Mouse (Mus musculus) heart, embryonic 12.5 days (tissue): ENCODE results near the gene Narf. TPM values are rescaled to one million over a fixed set of nuclear protein-coding genes. Genes with fewer than 3 reads are reported as not detected.

ENCODE experiments used
- ATAC-seq: fragments of 200-750 bp; cut with Nextera tagmentation; 2 replicates; pipeline ENCODE4 v1.8.0; 2017; ENCODE audit warnings: moderate TSS enrichment, moderate library complexity; ENCODE audit not compliant: insufficient number of reproducible peaks, low FRiP score
- H3K27ac ChIP-seq: fragments of 300-500 bp; sonication (generic); 2 replicates; pipeline ENCODE4 v1.5.1; 2016; ENCODE audit warnings: mild to moderate bottlenecking, moderate library complexity; ENCODE audit not compliant: poor library complexity, severe bottlenecking
- H3K27me3 ChIP-seq: fragments of 300-500 bp; sonication (generic); replicated peaks from 2 replicates; pipeline ENCODE4 v1.6.1; 2016; ENCODE audit warnings: mild to moderate bottlenecking, moderate library complexity
- H3K36me3 ChIP-seq: fragments of 300-500 bp; sonication (generic); 2 replicates; pipeline ENCODE4 v1.6.1; 2016; ENCODE audit warnings: mild to moderate bottlenecking, moderate library complexity
- H3K4me1 ChIP-seq: fragments of 300-500 bp; sonication (generic); replicated peaks from 2 replicates; pipeline ENCODE4 v1.6.1; 2016; ENCODE audit warnings: mild to moderate bottlenecking
- H3K4me2 ChIP-seq: fragments of 300-500 bp; sonication (generic); 2 replicates; pipeline ENCODE4 v1.6.1; 2016; ENCODE audit warnings: mild to moderate bottlenecking, moderate library complexity
- H3K4me3 ChIP-seq: fragments of 300-500 bp; sonication (generic); 2 replicates; pipeline ENCODE4 v1.5.1; 2016; ENCODE audit warnings: mild to moderate bottlenecking
- H3K9ac ChIP-seq: fragments of 300-500 bp; sonication (generic); 2 replicates; pipeline ENCODE4 v1.6.1; 2016; ENCODE audit warnings: mild to moderate bottlenecking, moderate library complexity
- H3K9me3 ChIP-seq: fragments of 300-500 bp; sonication (generic); replicated peaks from 2 replicates; pipeline ENCODE4 v1.6.1; 2016; ENCODE audit warnings: mild to moderate bottlenecking, moderate library complexity
- WGBS: fragments of 180-500 bp; shearing (Covaris S2); methylation state at CpG from one replicate; pipeline ENCODE4 v1.1.7; 2016; 5-methylcytosine and 5-hydroxymethylcytosine counted together
- polyA plus RNA-seq: library from polyadenylated mRNA; unstranded; fragments of >200 nt; fragmentation: Nextera tagmentation; extraction: Ambion mirVana; gene quantifications from 2 replicates; pipeline ENCODE4 v1.2.1, GENCODE M21; 2016

The Narf gene
- polyA plus RNA-seq, 1 experiment from 2014 or later: 56.8 TPM

- WGBS: 90% methylated on average over 9 of the region's 9 CpGs
- H3K4me2 ChIP-seq: no peak overlapping the region
- H3K9ac ChIP-seq: no peak overlapping the region
- H3K27me3 ChIP-seq: no peaks in the 10 kb centered on the region
- no peak overlapping the region for H3K27ac ChIP-seq
- no peaks in the 10 kb centered on the region for H3K9me3 ChIP-seq
- no peaks in the 10 kb centered on the region for H3K4me1 ChIP-seq
- H3K4me3 ChIP-seq: no peak overlapping the region
- no peak for ATAC-seq
- peaks cover 93% of the 10 kb centered on the region for H3K36me3 ChIP-seq
Observed at GRCm38 (mm10) chr11:121300265-121300664, 63.2 kb downstream of the Narf start.

- H3K9ac ChIP-seq: no peak overlapping the region
- H3K36me3 ChIP-seq: peaks cover 94% of the 10 kb centered on the region
- ATAC-seq: no peak
- H3K4me2 ChIP-seq: no peak overlapping the region
- no peaks in the 10 kb centered on the region for H3K4me1 ChIP-seq
- peaks cover 6% of the 10 kb centered on the region for H3K9me3 ChIP-seq
- WGBS: 88% methylated on average over 6 of the region's 6 CpGs
- H3K27me3 ChIP-seq: no peaks in the 10 kb centered on the region
- no peak overlapping the region for H3K27ac ChIP-seq
- no peak overlapping the region for H3K4me3 ChIP-seq
Observed at GRCm38 (mm10) chr11:121305371-121305770, 68.3 kb downstream of the Narf start.

Other genes starting within 250 kb of the Narf start
- gene Csnk1d, start 245.9 kb upstream of the Narf start, polyA plus RNA-seq: 94.7 and 95.4 TPM in 2 replicates
- gene Cd7, start 197.8 kb upstream of the Narf start, polyA plus RNA-seq: not detected in 2 replicates
- gene Sectm1b, start 173.7 kb upstream of the Narf start, polyA plus RNA-seq: not detected in 2 replicates
- gene Sectm1a, start 156.0 kb upstream of the Narf start, polyA plus RNA-seq: not detected in 2 replicates
- not detected in 2 replicates for gene Tex19.2, start 118.6 kb upstream of the Narf start, polyA plus RNA-seq
- 0.15 and 0.54 TPM in 2 replicates for gene Tex19.1, start 91.1 kb upstream of the Narf start, polyA plus RNA-seq
- not detected in 2 replicates for gene Uts2r, start 77.0 kb upstream of the Narf start, polyA plus RNA-seq
- gene Hexdc, start 32.8 kb upstream of the Narf start, polyA plus RNA-seq: 7.8 and 8.4 TPM in 2 replicates
- 27.2 and 31.8 TPM in 2 replicates for gene Ogfod3, start 32.5 kb upstream of the Narf start, polyA plus RNA-seq
- 22.6 and 23.3 TPM in 2 replicates for gene Cybc1, start 7.9 kb upstream of the Narf start, polyA plus RNA-seq
- gene Foxk2, start 22.7 kb downstream of the Narf start, polyA plus RNA-seq: 6.0 and 7.1 TPM in 2 replicates
- gene Wdr45b, start 117.2 kb downstream of the Narf start, polyA plus RNA-seq: 69.9 and 71.2 TPM in 2 replicates
- 3.8 and 4.4 TPM in 2 replicates for gene Rab40b, start 151.0 kb downstream of the Narf start, polyA plus RNA-seq
- gene Fn3krp, start 184.1 kb downstream of the Narf start, polyA plus RNA-seq: 4.1 and 4.3 TPM in 2 replicates
- 6.2 TPM in 2 replicates for gene Fn3k, start 197.7 kb downstream of the Narf start, polyA plus RNA-seq
- 24.4 and 26.6 TPM in 2 replicates for gene Tbcd, start 214.7 kb downstream of the Narf start, polyA plus RNA-seq